Mouse (Mus musculus) lung, adult 2 months (tissue): Measurements from ENCODE around the gene Arhgef1.

ENCODE experiments used
- CTCF ChIP-seq: fragments of 200-500 bp; IDR thresholded peaks from 2 replicates; pipeline ENCODE4 v1.5.1; 2011; ENCODE audit warnings: mild to moderate bottlenecking, low read length, control low read depth; ENCODE audit not compliant: insufficient read depth
- POLR2A ChIP-seq: fragments of 200-500 bp; IDR thresholded peaks from 2 replicates; pipeline ENCODE4 v1.6.1; 2011; ENCODE audit warnings: low read depth, mild to moderate bottlenecking, control low read depth, low read length, borderline replicate concordance; ENCODE audit errors: extremely low read depth

- no peak for TF ChIP-seq CTCF
- TF ChIP-seq POLR2A = no peak
Measured at GRCm38 (mm10) chr7:24901842-24902241, 870 bp upstream of the Arhgef1 start.
